Mouse (Mus musculus): ENCODE results near the gene Gm47969. TPM values are rescaled to one million over a fixed set of nuclear protein-coding genes. Genes with fewer than 3 reads are reported as not detected.
A peak's percentile ranks its signal among the peaks of the same experiment; 100 is the strongest.

The Gm47969 gene
- polyA plus RNA-seq, 1 experiment from 2014 or later = not detected

GRCm38 (mm10) chr1:83039080-83039479, 5.7 kb upstream of the Gm47969 start:
- Histone ChIP-seq H3K4me1 (peaks cover 16% of the 10 kb centered on the region), H3K9me3 (no peaks in the 10 kb centered on the region), H3K27me3 (ENCODE audit: poor library complexity, severe bottlenecking) (peaks cover 10% of the 10 kb centered on the region; the same call in 1 of the 2 replicates), H3K36me3 (replicated peaks) (no peaks in the 10 kb centered on the region), H3K27ac (no peak overlapping the region), H3K4me3 (no peak overlapping the region)
- WGBS = 72% methylated on average over 4 of the region's 4 CpGs
- no peak for DNase-seq (ENCODE audit: extremely low spot score, low spot score)

GRCm38 (mm10) chr1:83042380-83042779, 2.4 kb upstream of the Gm47969 start, which contains the start of gene Krtap28-10:
Gene Krtap28-10, minus strand, starts transcription at chr1:83042480.
- Histone ChIP-seq H3K9me3 (no peaks in the 10 kb centered on the region), H3K4me3 (no peak within 1 kb of the TSS), H3K4me1 (peaks cover 11% of the 10 kb centered on the region), H3K27me3 (ENCODE audit: poor library complexity, severe bottlenecking) (peaks cover 6% of the 10 kb centered on the region; the same call in 1 of the 2 replicates), H3K27ac (no peak within 1 kb of the TSS), H3K36me3 (replicated peaks) (no peaks in the 10 kb centered on the region)
- DNase-seq (ENCODE audit: extremely low spot score, low spot score) = no peak
- 91% methylated on average over 2 of the region's 2 CpGs for WGBS

- WGBS = 80% methylated on average over 1 of the region's 1 CpGs
- Histone ChIP-seq H3K4me1 (no peaks in the 10 kb centered on the region), H3K36me3 (replicated peaks) (no peaks in the 10 kb centered on the region), H3K4me3 (no peak overlapping the region), H3K27ac (no peak overlapping the region), H3K9me3 (no peaks in the 10 kb centered on the region), H3K27me3 (ENCODE audit: poor library complexity, severe bottlenecking) (no peaks in the 10 kb centered on the region)
- no peak for DNase-seq (ENCODE audit: extremely low spot score, low spot score)
Measured at GRCm38 (mm10) chr1:83058481-83058880, 13.7 kb downstream of the Gm47969 start.

DNA sequence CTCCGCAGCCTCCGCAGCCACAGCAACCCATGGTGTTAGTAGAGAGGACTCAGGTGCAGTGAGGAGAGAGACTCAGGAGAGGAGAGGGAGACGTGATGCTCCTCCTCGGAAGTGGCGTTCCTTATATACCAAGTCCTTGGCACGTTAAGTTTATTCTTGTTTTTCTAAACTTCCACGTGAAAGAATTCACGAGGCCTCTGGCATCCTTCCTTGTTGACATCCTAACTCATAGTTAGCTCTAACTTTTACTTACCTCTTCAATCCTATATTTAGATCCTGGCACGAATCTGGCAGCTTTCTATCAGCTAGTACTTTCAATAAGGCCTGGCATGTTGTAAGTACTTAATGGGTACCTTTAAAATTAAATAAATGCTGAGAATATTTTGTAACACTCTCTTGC, 14.5 kb downstream of the Gm47969 start, which contains the start of gene A030005K14Rik:
TSS of gene A030005K14Rik (minus strand) at position 101 of the 400 bp plus-strand sequence.
- DNase-seq (ENCODE audit: extremely low spot score, low spot score) = no peak
- Histone ChIP-seq H3K4me3 (no peak within 1 kb of the TSS), H3K27me3 (ENCODE audit: poor library complexity, severe bottlenecking) (no peaks in the 10 kb centered on the region), H3K27ac (no peak within 1 kb of the TSS), H3K4me1 (no peaks in the 10 kb centered on the region), H3K36me3 (replicated peaks) (no peaks in the 10 kb centered on the region), H3K9me3 (no peaks in the 10 kb centered on the region)
- 93% methylated on average over 9 of the region's 9 CpGs for WGBS

DNA sequence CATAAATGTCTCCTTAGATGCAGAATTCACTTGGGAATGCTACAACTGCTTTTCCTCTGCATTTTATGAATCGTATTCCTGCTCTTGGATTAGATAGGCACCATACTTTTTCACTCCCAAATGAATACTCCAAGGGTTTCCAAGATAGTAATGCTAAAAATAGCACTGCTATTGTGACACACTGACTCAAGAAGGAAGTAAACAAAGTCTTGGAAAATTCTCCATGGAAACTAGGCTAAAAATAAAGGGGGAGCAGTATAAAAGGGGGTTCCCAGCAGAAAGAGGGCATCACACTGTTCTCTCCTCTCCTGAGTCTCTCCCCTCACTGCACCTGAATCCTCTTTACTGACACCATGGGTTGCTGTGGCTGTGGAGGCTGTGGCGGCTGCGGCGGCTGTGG, 15.9 kb downstream of the Gm47969 start, which contains the start of gene Krtap28-13:
TSS of gene Krtap28-13 (plus strand) at position 288 of the 400 bp plus-strand sequence.
- H3K27ac ChIP-seq = no peak within 1 kb of the TSS
- H3K36me3 ChIP-seq (replicated peaks) = no peaks in the 10 kb centered on the region
- DNase-seq (ENCODE audit: extremely low spot score, low spot score) = no peak
- no peaks in the 10 kb centered on the region for H3K27me3 ChIP-seq (ENCODE audit: poor library complexity, severe bottlenecking)
- H3K9me3 ChIP-seq = no peaks in the 10 kb centered on the region
- 89% methylated on average over 4 of the region's 4 CpGs for WGBS
- H3K4me3 ChIP-seq = no peak within 1 kb of the TSS
- no peaks in the 10 kb centered on the region for H3K4me1 ChIP-seq

- Histone ChIP-seq H3K27me3 (ENCODE audit: poor library complexity, severe bottlenecking) (no peaks in the 10 kb centered on the region), H3K27ac (no peak overlapping the region), H3K36me3 (replicated peaks) (no peaks in the 10 kb centered on the region), H3K9me3 (no peaks in the 10 kb centered on the region), H3K4me3 (no peak overlapping the region), H3K4me1 (no peaks in the 10 kb centered on the region)
- no peak for DNase-seq (ENCODE audit: extremely low spot score, low spot score)
- WGBS = 29% methylated on average over 3 of the region's 3 CpGs
Measured at GRCm38 (mm10) chr1:83064851-83065250, 20.1 kb downstream of the Gm47969 start.

GRCm38 (mm10) chr1:83066577-83066976, 21.8 kb downstream of the Gm47969 start:
- Histone ChIP-seq H3K27me3 (ENCODE audit: poor library complexity, severe bottlenecking) (no peaks in the 10 kb centered on the region), H3K36me3 (replicated peaks) (no peaks in the 10 kb centered on the region), H3K4me1 (no peaks in the 10 kb centered on the region), H3K27ac (no peak overlapping the region), H3K9me3 (no peaks in the 10 kb centered on the region), H3K4me3 (no peak overlapping the region)
- 89% methylated on average over 4 of the region's 4 CpGs for WGBS
- DNase-seq (ENCODE audit: extremely low spot score, low spot score) = no peak

GRCm38 (mm10) chr1:83067205-83067604, 22.5 kb downstream of the Gm47969 start:
- WGBS = 90% methylated on average over 10 of the region's 10 CpGs
- DNase-seq (ENCODE audit: extremely low spot score, low spot score) = no peak
- no peaks in the 10 kb centered on the region for H3K4me1 ChIP-seq
- no peaks in the 10 kb centered on the region for H3K9me3 ChIP-seq
- H3K27me3 ChIP-seq (ENCODE audit: poor library complexity, severe bottlenecking) = no peaks in the 10 kb centered on the region
- H3K27ac ChIP-seq = no peak overlapping the region
- no peaks in the 10 kb centered on the region for H3K36me3 ChIP-seq (replicated peaks)
- no peak overlapping the region for H3K4me3 ChIP-seq

DNA sequence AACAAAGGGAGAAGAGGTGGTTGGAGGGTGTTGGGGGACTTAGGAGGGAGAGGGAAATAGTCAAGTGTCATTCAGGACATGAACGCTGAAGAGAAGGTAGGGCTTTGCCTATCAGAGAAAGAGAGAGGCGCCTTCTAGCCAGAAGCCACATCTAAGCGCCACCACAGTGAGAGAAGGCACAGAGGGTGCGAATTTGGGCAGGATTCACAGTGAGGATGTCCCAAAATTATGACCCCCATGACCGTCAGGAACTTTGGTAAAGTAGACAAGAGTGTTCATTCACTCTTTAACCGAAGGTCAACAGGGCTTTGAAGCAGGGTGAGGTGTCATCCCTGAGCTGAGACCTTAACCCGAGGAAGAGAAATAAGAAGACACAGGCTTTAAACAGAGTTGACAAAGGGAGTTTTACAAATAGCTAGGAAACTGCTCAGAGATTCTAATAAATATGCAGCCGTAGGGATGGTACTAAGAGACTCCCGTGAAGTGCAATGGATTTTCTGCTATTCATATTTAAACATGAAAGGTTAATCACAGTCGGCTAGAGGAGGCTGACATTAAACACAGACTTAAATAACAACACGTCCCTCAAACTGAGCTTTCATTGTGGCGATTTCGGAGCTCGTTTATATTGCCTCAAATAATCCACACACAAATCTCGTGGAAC, 30.9 kb downstream of the Gm47969 start:
- no peak overlapping the region for H3K27ac ChIP-seq
- H3K4me1 ChIP-seq = peaks cover 9% of the 10 kb centered on the region; the same call in 1 of the 2 replicates
- WGBS = 50% methylated on average over 15 of the region's 15 CpGs
- no peaks in the 10 kb centered on the region for H3K36me3 ChIP-seq (replicated peaks)
- peak overlapping the region; percentile 30; the same call in 1 of the 2 replicates for H3K4me3 ChIP-seq
- no peak for DNase-seq (ENCODE audit: extremely low spot score, low spot score)
- H3K9me3 ChIP-seq = no peaks in the 10 kb centered on the region
- H3K27me3 ChIP-seq (ENCODE audit: poor library complexity, severe bottlenecking) = no peaks in the 10 kb centered on the region

DNA sequence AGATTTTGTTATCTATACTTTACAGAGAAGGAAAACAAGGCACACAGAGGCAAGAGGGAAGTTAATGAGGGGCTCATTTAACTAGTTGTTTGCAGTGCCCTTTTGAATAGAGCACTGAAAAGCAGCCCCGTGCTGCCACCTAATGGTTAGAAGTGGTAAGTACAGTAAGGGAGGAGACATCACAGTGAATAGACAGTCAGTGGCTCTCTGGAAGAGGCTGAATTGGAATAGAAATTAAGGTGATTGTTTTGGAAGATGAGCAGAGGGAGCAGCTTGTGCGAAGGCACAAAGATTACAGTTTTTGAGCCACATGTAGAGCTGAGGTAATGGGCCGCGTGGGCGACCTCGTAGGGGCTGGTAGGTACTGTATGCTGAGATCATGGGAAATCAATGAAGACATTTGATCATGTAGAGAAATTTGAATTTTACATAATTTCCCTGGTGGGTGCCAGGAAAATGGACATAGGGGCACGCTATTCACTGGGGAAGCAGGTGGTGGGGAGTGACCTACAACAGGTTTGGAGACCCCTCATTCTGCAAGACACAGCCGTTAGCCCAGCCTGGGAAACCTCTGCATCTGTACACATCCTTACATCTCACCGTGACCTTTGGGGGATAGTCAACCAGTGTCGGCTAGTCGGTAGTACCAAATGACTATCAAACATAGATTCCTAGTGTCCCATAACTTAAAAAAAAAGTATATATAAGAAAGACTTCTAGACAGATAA, 31.6 kb downstream of the Gm47969 start:
- peak; percentile 42 for DNase-seq (ENCODE audit: extremely low spot score, low spot score)
- WGBS = 50% methylated on average over 11 of the region's 11 CpGs
- no peaks in the 10 kb centered on the region for H3K36me3 ChIP-seq (replicated peaks)
- no peaks in the 10 kb centered on the region for H3K27me3 ChIP-seq (ENCODE audit: poor library complexity, severe bottlenecking)
- H3K4me1 ChIP-seq = peaks cover 9% of the 10 kb centered on the region; the same call in 1 of the 2 replicates
- no peak overlapping the region for H3K27ac ChIP-seq
- H3K9me3 ChIP-seq = no peaks in the 10 kb centered on the region
- H3K4me3 ChIP-seq = peak overlapping the region; percentile 30; the same call in 1 of the 2 replicates

- no peaks in the 10 kb centered on the region for H3K9me3 ChIP-seq
- no peaks in the 10 kb centered on the region for H3K27me3 ChIP-seq (ENCODE audit: poor library complexity, severe bottlenecking)
- H3K27ac ChIP-seq = no peak overlapping the region
- no peak overlapping the region for H3K4me3 ChIP-seq
- H3K36me3 ChIP-seq (replicated peaks) = no peaks in the 10 kb centered on the region
- WGBS = 89% methylated on average over 6 of the region's 6 CpGs
- H3K4me1 ChIP-seq = peaks cover 9% of the 10 kb centered on the region; the same call in 1 of the 2 replicates
- DNase-seq (ENCODE audit: extremely low spot score, low spot score) = no peak
Measured at GRCm38 (mm10) chr1:83077016-83077415, 32.3 kb downstream of the Gm47969 start.

- Histone ChIP-seq H3K27me3 (ENCODE audit: poor library complexity, severe bottlenecking) (no peaks in the 10 kb centered on the region), H3K27ac (no peak overlapping the region), H3K9me3 (no peaks in the 10 kb centered on the region), H3K4me3 (no peak overlapping the region), H3K4me1 (no peaks in the 10 kb centered on the region), H3K36me3 (replicated peaks) (no peaks in the 10 kb centered on the region)
- WGBS = 90% methylated on average over 2 of the region's 2 CpGs
- no peak for DNase-seq (ENCODE audit: extremely low spot score, low spot score)
Measured at GRCm38 (mm10) chr1:83084790-83085189, 40.1 kb downstream of the Gm47969 start.

DNA sequence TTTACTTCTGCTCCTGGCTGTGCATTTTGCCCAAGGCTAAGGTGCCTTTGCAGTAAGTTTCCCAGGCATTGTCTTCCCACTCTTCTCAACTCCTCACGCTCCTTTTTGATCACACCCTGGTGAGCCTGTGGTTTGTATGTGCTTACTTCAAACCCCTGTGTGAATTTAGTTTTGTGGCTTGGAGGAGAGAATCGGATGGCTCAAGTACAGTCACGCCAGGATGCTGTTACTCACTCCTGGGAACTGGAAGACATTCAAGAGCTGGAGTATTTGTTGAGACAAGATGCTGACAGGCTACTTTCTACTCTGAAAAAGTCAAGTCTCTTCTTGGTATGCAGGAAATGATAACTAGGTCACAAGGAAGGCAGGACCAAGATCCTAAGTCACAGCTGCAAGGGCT, 46.5 kb downstream of the Gm47969 start:
- Histone ChIP-seq H3K27ac (no peak overlapping the region), H3K4me3 (no peak overlapping the region), H3K27me3 (ENCODE audit: poor library complexity, severe bottlenecking) (no peaks in the 10 kb centered on the region), H3K36me3 (replicated peaks) (no peaks in the 10 kb centered on the region), H3K4me1 (no peaks in the 10 kb centered on the region), H3K9me3 (no peaks in the 10 kb centered on the region)
- no peak for DNase-seq (ENCODE audit: extremely low spot score, low spot score)
- WGBS = 81% methylated on average over 3 of the region's 3 CpGs

All from forebrain, embryonic 10.5 days (tissue).